Mouse (Mus musculus) Patski (cell line): ENCODE data around the gene 4922502D21Rik. TPM values are rescaled to one million over a fixed set of nuclear protein-coding genes. Genes with fewer than 3 reads are reported as not detected.

Source experiments
- ATAC-seq: fragments of 100-300 bp; one replicate; pipeline ENCODE4 v1.8.0; 2021
- CTCF ChIA-PET: fragments of 350-600 bp; sonication (Branson Sonifier 250); formaldehyde crosslinking; loops from one replicate; lab custom pipeline; 2022; ENCODE audit warnings: inconsistent platforms; lab: Charles Lee
- POLR2A ChIA-PET: fragments of 350-600 bp; sonication (Branson Sonifier 250); formaldehyde crosslinking; loops from one replicate; lab custom pipeline; 2022; ENCODE audit warnings: antibody characterized with exemption, inconsistent platforms; lab: Charles Lee
- DNase-seq: peaks from one replicate; pipeline ENCODE4 v3.0.0-alpha.2; 2011; ENCODE audit warnings: low read depth, low spot score
- H3K27me3 ChIP-seq: fragments of 371-371 bp; one replicate; pipeline ENCODE4 v1.5.1; 2021
- CTCF ChIP-seq: fragments of 100-300 bp; IDR thresholded peaks from one replicate; pipeline ENCODE4 v1.5.1; 2021
- in situ Hi-C: fragments of 300-500 bp; cut with MboI; formaldehyde crosslinking; loops from 3 replicates; pipeline ENCODE4 v1.11.1; 2018; ENCODE audit warnings: low pct_unique_long_range_greater_than_20kb, mixed read lengths
- polyA plus RNA-seq: library from polyadenylated mRNA; unstranded; gene quantifications from one replicate; pipeline ENCODE4 v1.2.3, GENCODE M21; 2021

Gene 4922502D21Rik
- polyA plus RNA-seq, 1 experiment from 2014 or later: not detected

GRCm38 (mm10) chr6:129314655-129315168 is 16.9 kb downstream of the 4922502D21Rik start:
- in situ Hi-C loops: no loop called here
- ChIA-PET CTCF (no interaction called here), POLR2A (no interaction called here)
- no peak for TF ChIP-seq CTCF
- H3K27me3 ChIP-seq: peaks cover 6% of the 10 kb centered on the region
- ATAC-seq (no peak), DNase-seq (no peak)

DNA sequence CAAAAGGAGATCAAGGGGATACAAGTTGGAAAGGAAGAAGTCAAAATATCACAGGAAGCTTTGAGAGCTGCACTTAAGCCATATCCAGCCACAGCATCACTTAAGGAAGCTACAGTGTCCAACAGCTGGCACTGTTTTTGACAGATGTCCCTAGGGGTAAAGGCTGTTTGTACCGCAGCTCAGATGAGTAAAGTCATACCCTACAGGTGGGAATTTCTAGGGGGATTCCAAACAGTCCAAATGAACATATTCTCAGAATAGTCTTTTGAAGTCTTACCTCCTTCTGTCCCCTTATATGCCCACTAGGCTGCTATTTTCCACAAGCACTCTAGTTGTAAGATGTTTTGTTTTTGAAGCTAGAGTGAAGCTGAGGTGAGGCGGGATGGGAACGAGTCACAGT is 19.1 kb downstream of the 4922502D21Rik start:
- H3K27me3 ChIP-seq: peaks cover 6% of the 10 kb centered on the region
- in situ Hi-C loops: no loop called here
- ATAC-seq: no peak
- no peak for DNase-seq
- no peak for TF ChIP-seq CTCF
- ChIA-PET POLR2A (no interaction called here), CTCF (no interaction called here)

DNA sequence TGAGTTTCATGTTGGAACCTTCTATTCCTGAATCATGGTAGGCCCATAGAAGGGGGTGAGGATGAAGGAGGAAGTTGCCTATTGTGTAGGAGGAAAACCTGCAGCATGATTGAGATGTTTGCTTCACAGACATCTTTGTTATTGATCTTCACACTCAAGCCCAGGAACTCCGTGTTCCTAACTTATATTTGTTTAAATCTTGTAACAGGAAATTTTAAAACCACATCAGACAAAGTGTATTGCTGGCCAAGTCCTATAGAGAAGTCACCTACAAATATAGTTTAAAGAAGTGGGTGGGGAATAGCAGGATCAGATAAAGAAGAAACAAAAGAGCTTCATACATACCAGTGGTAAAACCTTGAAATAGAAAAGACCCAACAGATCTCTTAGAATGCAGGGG is 27.4 kb downstream of the 4922502D21Rik start:
- POLR2A ChIA-PET: no interaction called here
- no peak for TF ChIP-seq CTCF
- in situ Hi-C loops: no loop called here
- no peak for DNase-seq
- CTCF ChIA-PET: no interaction called here
- no peak for ATAC-seq
- H3K27me3 ChIP-seq: peaks cover 4% of the 10 kb centered on the region

- CTCF ChIA-PET: no interaction called here
- no peak for TF ChIP-seq CTCF
- POLR2A ChIA-PET: no interaction called here
- DNase-seq: no peak
- no peak for ATAC-seq
- in situ Hi-C loops: no loop called here
- peaks cover 14% of the 10 kb centered on the region for H3K27me3 ChIP-seq
Measured at GRCm38 (mm10) chr6:129288708-129289107, 42.9 kb downstream of the 4922502D21Rik start.

DNA sequence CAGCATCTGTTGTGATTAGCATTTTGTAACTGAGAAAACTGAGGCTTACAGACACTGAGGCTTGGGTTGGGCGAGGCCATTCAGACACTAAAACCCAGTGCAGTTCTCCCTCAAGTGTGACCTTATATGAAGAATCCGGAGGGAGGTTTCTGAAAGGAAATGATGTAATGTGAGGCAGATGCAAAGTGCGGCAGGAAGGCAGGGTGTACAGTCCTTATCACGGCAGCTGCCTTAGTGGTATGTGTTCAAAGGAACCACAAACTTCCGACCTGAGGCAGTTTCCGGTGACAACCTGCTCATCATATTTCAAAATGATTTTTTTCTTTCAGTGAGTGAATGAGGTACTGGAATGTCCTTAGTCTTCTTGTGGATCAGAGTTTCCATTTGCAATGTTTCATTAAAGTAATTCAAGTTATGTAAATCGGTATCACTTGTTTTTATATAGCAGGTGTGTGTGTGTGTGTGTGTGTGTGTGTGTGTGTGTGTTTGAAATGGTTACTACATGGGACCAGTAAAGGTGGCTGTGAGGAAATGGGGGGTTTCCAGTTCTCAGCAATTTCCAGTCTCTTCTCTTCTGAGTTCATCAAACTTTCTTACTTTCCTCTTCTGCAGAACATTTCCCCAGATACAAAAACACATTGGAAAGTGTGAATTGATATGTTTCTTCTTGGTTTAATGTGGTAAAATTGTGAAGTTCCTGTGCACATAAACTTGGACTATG is 47.1 kb downstream of the 4922502D21Rik start:
- DNase-seq (no peak), ATAC-seq (no peak)
- POLR2A ChIA-PET: no interaction called here
- H3K27me3 ChIP-seq: peaks cover 13% of the 10 kb centered on the region
- no peak for TF ChIP-seq CTCF
- in situ Hi-C loops: no loop called here
- CTCF ChIA-PET: no interaction called here

DNA sequence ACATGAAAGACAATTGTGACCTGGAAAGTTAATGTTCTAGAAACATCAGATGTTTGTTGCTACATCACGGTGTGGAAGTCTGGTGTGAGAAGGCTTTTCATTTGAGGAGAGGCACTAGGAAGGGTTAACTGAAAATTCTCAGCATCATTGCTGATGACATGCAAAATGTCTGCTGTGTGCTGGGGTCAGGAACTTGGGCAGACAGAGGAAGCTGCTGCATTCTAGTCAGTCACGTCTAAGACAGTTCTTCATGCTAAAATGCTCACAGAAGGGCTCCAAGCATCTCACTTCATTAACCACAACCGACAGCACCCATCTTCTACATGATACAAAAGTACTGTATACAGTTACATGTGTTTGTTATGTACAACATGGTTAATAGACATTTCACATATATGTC is 48.3 kb downstream of the 4922502D21Rik start:
- ChIA-PET POLR2A (interaction anchor here (0.6 kb wide), 1 partner anchor 22 kb away, joined by 3 read pairs; no protein-coding TSS in a partner anchor), CTCF (interaction anchor here (1.3 kb wide), 1 partner anchor 10 kb away, joined by 3 read pairs; no protein-coding TSS in a partner anchor)
- ATAC-seq: no peak
- H3K27me3 ChIP-seq: peaks cover 11% of the 10 kb centered on the region
- in situ Hi-C loops: no loop called here
- no peak for TF ChIP-seq CTCF
- DNase-seq: no peak

GRCm38 (mm10) chr6:129276483-129276882 is 55.1 kb downstream of the 4922502D21Rik start:
- POLR2A ChIA-PET: no interaction called here
- DNase-seq: no peak
- no peak for TF ChIP-seq CTCF
- in situ Hi-C loops: no loop called here
- no peak for ATAC-seq
- H3K27me3 ChIP-seq: peaks cover 17% of the 10 kb centered on the region
- CTCF ChIA-PET: no interaction called here

GRCm38 (mm10) chr6:129275624-129276203 is 55.9 kb downstream of the 4922502D21Rik start:
- peaks cover 17% of the 10 kb centered on the region for H3K27me3 ChIP-seq
- POLR2A ChIA-PET: no interaction called here
- ATAC-seq: no peak
- no peak for DNase-seq
- TF ChIP-seq CTCF: no peak
- CTCF ChIA-PET: interaction anchor here (1.2 kb wide), 1 partner anchor 21 kb away, joined by 5 read pairs; no protein-coding TSS in a partner anchor
- in situ Hi-C loops: no loop called here

- in situ Hi-C loops: no loop called here
- POLR2A ChIA-PET: no interaction called here
- ATAC-seq (no peak), DNase-seq (no peak)
- no peak for TF ChIP-seq CTCF
- H3K27me3 ChIP-seq: peaks cover 17% of the 10 kb centered on the region
- CTCF ChIA-PET: interaction anchor here (1.2 kb wide), 1 partner anchor 20 kb away, joined by 5 read pairs; no protein-coding TSS in a partner anchor
Measured at GRCm38 (mm10) chr6:129275220-129275619, 56.4 kb downstream of the 4922502D21Rik start, which contains the start of gene Cd69. Cd69 (minus strand) TSS chr6:129275436.

- ATAC-seq: no peak
- in situ Hi-C loops: no loop called here
- no peak for DNase-seq
- no peak for TF ChIP-seq CTCF
- CTCF ChIA-PET: interaction anchor here (1.2 kb wide), 1 partner anchor 20 kb away, joined by 5 read pairs; no protein-coding TSS in a partner anchor
- POLR2A ChIA-PET: no interaction called here
- peaks cover 18% of the 10 kb centered on the region for H3K27me3 ChIP-seq
Measured at GRCm38 (mm10) chr6:129274476-129274875, 57.1 kb downstream of the 4922502D21Rik start.

DNA sequence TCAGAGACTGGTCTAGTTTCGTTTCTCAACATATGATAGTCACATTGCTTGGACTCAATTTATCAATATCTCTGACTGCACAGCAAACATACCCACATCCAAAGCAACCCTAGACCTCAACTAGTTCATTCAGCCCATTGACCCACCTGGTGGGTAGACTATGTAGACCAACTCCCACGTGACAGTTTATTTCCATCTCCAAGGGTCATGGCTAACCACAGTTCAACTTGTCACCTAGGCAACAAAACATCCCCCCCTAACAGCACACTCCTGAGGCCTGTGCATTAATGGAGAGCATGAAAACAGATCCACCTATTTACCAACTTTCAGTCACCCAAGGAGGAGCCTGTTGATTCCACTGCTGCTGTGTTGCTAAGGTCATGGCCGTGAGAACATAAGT is 57.9 kb downstream of the 4922502D21Rik start:
- CTCF ChIA-PET: interaction anchor here (1.2 kb wide), 1 partner anchor 9 kb away, joined by 3 read pairs; no protein-coding TSS in a partner anchor
- no peak for TF ChIP-seq CTCF
- ATAC-seq (no peak), DNase-seq (no peak)
- H3K27me3 ChIP-seq: peaks cover 26% of the 10 kb centered on the region
- POLR2A ChIA-PET: no interaction called here
- in situ Hi-C loops: no loop called here

Other genes with a start within 250 kb of the 4922502D21Rik start
- not detected for gene Clec2e, start 230.9 kb downstream of the 4922502D21Rik start, polyA plus RNA-seq
- gene Clec2d, start 151.2 kb downstream of the 4922502D21Rik start, polyA plus RNA-seq: 26.9 TPM
- not detected for gene Cd69, start 56.4 kb downstream of the 4922502D21Rik start, polyA plus RNA-seq
- gene Clec12a, start 10.9 kb upstream of the 4922502D21Rik start, polyA plus RNA-seq: 0.04 TPM
- not detected for gene Clec12b, start 54.1 kb upstream of the 4922502D21Rik start, polyA plus RNA-seq
- not detected for gene Clec1b, start 65.5 kb upstream of the 4922502D21Rik start, polyA plus RNA-seq
- not detected for gene Clec9a, start 77.1 kb upstream of the 4922502D21Rik start, polyA plus RNA-seq
- gene Clec1a, start 120.2 kb upstream of the 4922502D21Rik start, polyA plus RNA-seq: not detected
- not detected for gene Olr1, start 175.4 kb upstream of the 4922502D21Rik start, polyA plus RNA-seq
- gene Tmem52b, start 180.8 kb upstream of the 4922502D21Rik start, polyA plus RNA-seq: 0.19 TPM
- 203 TPM for gene Gabarapl1, start 201.4 kb upstream of the 4922502D21Rik start, polyA plus RNA-seq
- gene Klre1, start 246.1 kb upstream of the 4922502D21Rik start, polyA plus RNA-seq: not detected